Mouse (Mus musculus) kidney, adult 8-10 months (tissue): ENCODE results near the gene Ubtd1.

Experiments used
- DNase-seq, 2 experiments: peaks; one replicate each; pipeline ENCODE4 v3.0.0; 2022

Ubtd1 gene

DNA sequence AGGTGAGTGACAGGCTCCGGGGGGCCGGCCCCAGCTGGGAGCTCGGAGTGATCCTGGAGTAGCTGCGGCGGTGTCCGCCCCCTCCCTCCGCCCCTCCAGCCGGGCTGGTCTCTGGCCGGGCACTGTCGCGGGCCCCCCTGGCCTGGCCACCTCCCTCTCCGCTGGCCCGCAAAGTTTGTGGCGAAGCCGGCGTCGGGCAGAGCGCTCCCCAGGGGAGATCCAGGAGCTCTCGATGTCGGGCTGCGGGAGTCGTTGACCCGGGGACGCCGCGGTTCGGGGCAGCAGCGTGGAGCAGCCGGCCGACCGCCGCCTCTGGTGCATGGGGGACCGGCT is at the start of gene Ubtd1:
Gene Ubtd1, plus strand, starts transcription at position 169 of the 333 bp plus-strand sequence.
- no peak for DNase-seq

DNA sequence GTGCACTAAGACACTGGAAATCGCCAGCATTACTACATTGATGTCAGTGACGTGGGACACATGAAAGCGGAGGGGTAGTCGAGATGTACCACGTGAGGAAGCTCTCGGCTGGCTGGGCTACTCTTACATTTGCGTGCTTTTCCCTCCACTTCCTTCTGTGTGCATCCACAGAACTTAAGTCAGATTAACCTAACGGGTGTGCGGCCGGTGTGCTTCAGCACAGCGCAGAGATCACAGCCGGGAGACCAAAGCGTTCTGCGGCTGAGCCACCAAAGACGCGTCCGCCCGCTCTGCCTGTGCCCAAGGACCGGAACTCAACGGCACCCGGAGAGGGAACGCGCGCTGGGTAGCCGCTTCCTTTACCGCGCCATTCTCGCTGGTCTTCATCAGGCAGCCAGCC is 48.9 kb upstream of the Ubtd1 start:
- no peak for DNase-seq

DNA sequence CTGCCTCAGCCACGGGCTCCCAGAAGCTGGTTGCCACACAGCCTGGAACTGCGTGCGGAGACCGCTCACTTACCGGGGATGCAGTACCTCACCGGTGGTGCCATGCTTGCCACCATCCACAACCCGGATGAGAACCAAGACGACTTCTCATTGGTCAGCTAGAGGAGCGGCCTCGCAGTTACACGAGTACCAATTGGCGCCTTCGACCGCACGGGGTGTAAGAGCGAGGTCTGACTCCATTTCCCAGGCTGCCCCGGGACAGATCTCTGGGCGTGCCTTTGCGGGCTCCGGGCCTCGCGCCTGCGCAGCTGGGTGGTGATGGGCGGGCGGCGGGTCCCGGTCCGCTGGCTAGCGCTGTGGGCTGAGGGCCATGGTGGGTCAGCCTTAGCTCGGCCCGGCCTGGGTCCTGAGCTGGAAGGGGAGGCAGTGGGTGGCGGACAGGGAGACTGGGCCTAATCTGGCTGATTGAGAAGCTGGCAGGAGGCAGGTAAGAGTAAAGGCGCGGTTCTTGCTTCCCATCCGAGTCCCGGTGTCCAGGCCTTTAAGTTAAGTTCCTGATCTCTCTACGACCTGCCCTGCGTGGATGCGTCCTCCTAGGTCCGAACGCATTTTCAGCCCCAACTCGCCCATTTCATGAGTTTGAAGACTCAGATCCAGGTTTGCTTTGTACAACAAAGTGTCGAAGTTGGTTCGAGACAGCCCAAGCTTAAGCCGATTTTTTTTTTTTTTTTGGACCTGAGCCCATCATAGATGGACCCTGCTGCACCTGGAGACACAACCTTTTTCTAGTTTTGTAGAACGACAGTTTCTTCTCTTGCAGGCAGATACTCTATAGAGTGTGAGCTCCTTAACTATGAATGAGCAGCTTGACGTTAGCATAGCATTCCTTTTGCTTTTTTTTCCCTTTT is 48.1 kb upstream of the Ubtd1 start, which contains the start of the genes Exosc1 and Zdhhc16:
Gene Exosc1, minus strand, starts transcription at position 245 of the 908 bp plus-strand sequence.
Gene Zdhhc16, plus strand, starts transcription at position 302 of the 908 bp plus-strand sequence.
- peak; percentile 99 for DNase-seq

- no peak for DNase-seq
These were observed 47.4 kb upstream of the Ubtd1 start for GRCm38 (mm10) chr19:41934124-41934523.

- no peak for DNase-seq
These were observed 45.6 kb upstream of the Ubtd1 start for GRCm38 (mm10) chr19:41935921-41936320.

GRCm38 (mm10) chr19:41938539-41938938 is 43.0 kb upstream of the Ubtd1 start:
- no peak for DNase-seq

DNA sequence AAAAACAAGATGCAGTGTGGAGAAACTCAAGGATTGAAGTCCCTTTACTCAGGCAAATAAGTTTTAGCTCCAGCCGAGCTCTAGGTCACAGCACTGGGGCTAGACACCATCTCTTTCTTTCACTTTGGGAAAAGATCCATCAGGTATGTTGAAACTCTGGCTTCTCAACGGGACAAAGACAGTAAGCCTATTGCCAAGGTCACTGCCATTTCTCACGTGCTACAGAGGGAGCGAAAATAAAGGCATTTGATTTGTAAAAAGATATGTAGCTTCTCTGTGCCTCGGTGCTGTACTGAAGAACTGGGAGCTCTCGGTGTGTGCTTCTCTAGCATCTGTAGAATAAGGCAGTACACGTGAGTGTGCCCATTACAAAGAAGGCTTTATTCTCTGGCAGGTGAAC is 37.7 kb upstream of the Ubtd1 start:
- no peak for DNase-seq

GRCm38 (mm10) chr19:41952287-41952686 is 29.3 kb upstream of the Ubtd1 start:
- peak in 1 of 2 experiments; percentile 19 for DNase-seq

DNA sequence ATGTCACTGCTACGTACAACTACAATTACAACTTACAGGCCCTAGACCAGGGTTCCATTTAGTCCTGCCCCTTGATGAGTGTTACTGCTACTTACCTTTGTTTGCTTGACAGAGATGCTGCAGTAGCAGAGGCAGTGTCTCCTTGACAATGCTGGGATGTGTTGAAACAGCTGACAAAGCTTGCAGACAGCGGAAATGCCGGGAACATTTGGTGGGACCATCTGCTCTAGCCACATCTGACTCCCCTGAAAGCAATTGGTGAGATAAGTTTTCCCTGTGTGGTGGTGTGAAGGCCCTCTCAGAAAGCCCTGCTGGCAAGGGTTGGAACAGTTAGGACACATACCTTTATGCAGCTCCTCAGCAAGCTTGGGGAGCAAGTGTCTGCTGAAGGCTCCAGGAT is 28.0 kb upstream of the Ubtd1 start:
- DNase-seq = no peak

GRCm38 (mm10) chr19:41969618-41970017 is 11.9 kb upstream of the Ubtd1 start:
- DNase-seq = no peak

DNA sequence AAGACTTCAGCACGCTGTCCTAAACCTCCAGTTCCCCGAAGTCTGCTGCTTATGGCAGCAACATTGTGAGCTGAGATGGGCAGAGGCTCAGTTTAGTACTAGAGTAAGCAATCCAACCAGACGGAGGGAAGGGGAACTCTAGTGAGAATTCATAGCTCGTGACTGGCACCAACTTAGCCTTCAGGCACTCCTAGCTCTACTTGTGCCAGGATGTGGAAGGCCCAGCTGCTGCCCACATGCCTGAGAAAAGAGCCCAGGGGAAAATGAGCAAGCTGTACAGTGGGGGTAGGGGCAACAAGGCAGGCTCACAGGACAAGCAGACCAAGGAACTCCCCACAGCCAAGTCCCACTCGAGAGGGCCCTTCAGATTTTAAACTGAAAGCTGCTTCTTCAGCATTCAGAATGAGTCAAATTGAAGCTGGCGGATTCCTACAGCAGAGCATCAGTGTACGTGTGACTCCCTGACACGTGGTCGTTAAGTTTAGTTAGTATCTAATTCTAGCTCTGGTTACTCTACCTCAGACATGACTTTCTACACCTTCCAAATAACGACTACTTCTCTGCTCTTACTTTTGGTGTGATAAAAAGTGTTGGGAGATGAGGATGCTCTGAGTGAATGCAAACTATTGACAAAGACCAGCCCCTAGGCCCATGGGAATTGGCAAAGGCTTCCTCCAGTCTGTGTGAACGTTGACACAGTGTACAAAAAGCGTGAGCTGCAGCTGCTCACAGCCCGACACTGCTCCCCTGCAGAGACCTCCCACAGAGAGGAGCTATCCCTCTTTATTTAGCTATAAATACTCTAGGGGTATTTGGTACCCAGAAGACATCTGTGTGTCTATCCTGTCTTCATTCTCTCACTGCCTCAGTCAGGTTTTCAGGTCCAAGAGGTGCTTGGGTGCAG is 7.4 kb upstream of the Ubtd1 start:
- peak in 1 of 2 experiments; percentile 34 for DNase-seq

DNA sequence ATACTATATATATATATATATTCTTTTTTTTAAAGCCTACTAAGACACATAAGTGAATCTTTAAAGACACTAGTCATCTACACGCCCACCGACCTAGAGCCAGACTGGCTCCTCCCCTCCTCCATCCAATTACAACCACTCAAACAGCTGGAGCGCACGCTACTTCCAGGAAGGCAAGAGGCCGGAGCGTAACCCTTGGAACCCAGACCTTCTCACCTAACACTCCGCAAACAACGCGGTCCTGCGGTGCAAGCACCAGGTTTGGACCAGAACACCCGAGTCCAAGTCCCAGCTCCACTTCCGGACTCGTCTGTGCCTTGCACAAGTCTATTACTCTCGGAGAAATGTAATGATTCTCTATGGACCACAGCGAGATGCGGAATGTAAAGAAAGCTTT is 1.1 kb upstream of the Ubtd1 start:
- peak; percentile 54 to 66 for DNase-seq

- DNase-seq = peak; percentile 99 to 100
These were observed 556 bp upstream of the Ubtd1 start, which contains the start of gene Mms19 for GRCm38 (mm10) chr19:41980819-41981594. Mms19 (minus strand) TSS chr19:41981157.

DNA sequence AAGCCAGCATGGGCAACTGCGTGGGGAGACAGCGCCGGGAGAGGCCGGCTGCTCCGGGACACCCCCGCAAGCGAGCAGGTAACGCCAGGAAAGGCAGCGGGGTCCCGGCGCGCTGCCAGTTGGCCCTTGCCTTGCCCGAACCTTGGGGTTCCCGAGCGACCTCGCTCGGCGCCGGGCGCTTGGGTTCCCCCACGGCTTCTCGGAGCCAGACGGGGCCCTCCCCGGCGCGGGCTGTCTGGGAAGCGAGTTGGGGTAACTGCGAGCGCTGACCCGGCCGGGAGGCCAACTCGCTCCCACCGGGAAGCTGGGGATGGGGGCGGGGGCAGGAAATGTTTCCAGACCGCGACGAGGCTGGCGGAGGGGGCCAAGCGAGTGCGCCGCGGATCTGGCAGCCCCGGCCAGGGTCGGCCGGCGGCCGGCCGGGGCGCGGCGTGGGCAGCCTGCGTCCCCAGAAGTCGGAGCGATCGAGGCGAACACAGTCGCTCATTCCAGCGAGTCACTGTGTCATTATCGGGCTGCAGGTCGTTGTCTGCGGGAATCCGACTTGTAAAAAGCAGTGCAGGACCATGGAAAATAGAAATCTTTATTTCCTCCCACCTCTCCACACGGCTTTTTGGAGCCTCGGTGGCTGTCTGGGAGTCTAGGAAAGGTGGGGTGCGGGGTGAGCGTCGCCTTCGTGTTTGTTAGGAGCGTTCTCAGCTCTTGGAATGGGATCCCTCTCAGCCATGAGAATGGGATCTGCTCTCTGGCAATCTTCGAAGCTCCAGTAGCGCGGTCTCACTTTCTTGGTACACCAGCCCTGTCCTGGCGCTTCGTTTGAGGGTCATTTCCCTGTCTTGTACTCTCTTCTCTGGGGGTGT is 598 bp downstream of the Ubtd1 start:
- DNase-seq = peak in 1 of 2 experiments; percentile 58

GRCm38 (mm10) chr19:41982791-41983150 is 1.2 kb downstream of the Ubtd1 start:
- no peak for DNase-seq

DNA sequence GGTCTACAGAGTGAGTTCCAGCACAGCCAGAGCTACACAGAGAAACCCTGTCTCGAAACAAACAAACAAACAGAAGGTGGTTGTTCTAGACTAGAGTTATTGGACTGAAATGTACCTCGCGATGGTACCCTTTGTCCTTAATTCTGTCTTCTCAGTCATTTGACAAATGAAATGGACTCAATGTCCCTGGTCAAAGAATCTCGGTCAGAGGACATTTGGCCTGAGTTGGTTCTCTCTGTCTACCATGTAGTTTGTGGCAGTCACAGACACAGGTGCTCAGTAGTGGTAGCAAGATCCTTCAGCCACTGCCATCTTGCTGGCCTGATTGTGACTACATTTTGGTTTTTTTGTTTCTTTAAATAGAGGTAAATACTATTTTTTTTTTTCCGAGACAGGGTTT is 4.4 kb downstream of the Ubtd1 start:
- no peak for DNase-seq

GRCm38 (mm10) chr19:41987206-41987605 is 5.6 kb downstream of the Ubtd1 start:
- no peak for DNase-seq

- DNase-seq = no peak
These were observed 8.2 kb downstream of the Ubtd1 start for GRCm38 (mm10) chr19:41989810-41990209.

DNA sequence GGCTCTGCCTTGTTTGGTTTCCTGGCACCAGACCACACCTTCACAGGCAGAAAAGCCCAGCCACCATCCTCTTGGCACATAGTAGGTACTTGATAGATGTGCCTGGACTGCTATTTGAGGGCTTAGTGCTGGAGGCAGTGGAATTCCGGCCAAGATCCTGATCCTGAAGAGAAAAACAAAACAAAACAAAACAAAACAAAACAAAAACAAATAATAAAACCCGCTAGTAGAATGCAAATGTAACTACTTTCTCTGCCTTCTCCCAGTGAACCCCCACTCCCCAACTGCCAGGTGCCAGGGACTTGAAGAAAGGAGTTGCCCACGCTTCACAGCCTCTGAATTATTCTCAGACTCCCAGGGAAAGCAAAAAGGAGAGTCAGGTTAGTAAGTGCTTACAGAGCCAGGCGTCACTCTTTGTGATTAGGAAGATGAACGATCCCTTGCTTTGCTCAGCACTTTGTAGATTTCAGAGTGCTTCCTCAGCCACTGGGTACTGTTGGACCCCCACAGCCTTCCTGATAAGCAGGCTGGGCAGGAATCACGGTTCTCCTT is 10.4 kb downstream of the Ubtd1 start:
- DNase-seq = no peak

DNA sequence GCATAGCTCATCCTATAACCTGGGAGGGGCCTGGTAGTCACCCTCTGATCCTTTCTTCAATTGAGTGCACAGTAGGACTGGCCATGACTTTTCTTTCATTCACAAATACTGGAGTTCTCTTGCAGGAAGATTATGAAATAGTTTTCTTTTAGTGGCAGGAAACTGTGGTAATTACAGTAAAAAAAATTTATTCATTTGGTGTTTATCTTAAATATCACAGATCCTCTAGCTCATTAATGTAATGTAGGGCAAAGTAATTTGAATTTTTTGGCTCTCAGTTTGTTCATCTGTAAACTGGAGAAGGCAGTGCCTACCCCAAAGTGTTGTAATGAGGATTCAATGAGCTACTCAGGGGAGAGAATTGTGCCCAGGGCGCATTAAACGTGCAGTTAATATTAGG is 11.4 kb downstream of the Ubtd1 start:
- no peak for DNase-seq

DNA sequence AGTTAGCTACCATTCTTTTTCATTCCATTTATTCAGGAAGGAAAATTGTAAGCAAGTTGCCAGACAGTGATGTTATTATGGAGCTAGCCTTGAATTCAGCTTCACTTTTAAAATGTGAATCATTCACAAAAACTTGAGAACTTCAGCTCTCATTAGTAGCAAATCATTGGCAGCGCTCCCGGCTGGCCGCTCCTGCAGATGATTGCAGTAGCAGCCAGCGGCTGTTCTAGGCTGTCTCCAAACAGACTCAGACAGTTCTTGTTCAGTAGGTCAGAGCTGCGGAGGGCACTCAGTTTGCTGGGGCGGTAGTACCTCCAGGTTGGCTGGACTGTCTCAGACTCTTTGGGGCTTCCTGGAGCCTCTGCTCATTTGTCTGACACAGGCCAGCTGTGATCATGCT is 11.9 kb downstream of the Ubtd1 start:
- DNase-seq = peak; percentile 83 to 92
